Mouse (Mus musculus) ES-Bruce4 (cell line): Measurements from ENCODE around the gene Gdf5. TPM values are rescaled to one million over a fixed set of nuclear protein-coding genes. Genes with fewer than 3 reads are reported as not detected.
A peak's percentile ranks its signal among the peaks of the same experiment; 100 is the strongest.

Experiments
- H3K27ac ChIP-seq: 2 replicates; pipeline ENCODE4 v1.5.1; 2012; ENCODE audit warnings: low read length, inconsistent platforms; ENCODE audit not compliant: insufficient read depth
- H3K27me3 ChIP-seq: 2 replicates; pipeline ENCODE4 v1.6.1; 2012; ENCODE audit warnings: mild to moderate bottlenecking, low read length, inconsistent platforms; ENCODE audit not compliant: control insufficient read depth, poor library complexity, insufficient read depth, severe bottlenecking
- H3K36me3 ChIP-seq: 2 replicates; pipeline ENCODE4 v1.6.1; 2012; ENCODE audit warnings: inconsistent platforms, mild to moderate bottlenecking, low read length, moderate library complexity; ENCODE audit not compliant: control insufficient read depth, poor library complexity, insufficient read depth, severe bottlenecking
- H3K4me1 ChIP-seq: one replicate; pipeline ENCODE4 v1.8.1; 2011; ENCODE audit warnings: low read length; ENCODE audit not compliant: control insufficient read depth, insufficient read depth
- H3K4me3 ChIP-seq: 2 replicates; pipeline ENCODE4 v1.5.1; 2011; ENCODE audit warnings: low read depth, mild to moderate bottlenecking, low read length
- H3K9ac ChIP-seq: 2 replicates; pipeline ENCODE4 v1.6.1; 2012; ENCODE audit warnings: low read depth, mild to moderate bottlenecking, inconsistent platforms; ENCODE audit not compliant: poor library complexity, severe bottlenecking
- H3K9me3 ChIP-seq: replicated peaks from 2 replicates; pipeline ENCODE4 v1.6.1; 2012; ENCODE audit warnings: mild to moderate bottlenecking, low read length, inconsistent platforms; ENCODE audit not compliant: control insufficient read depth, poor library complexity, insufficient read depth, severe bottlenecking
- CTCF ChIP-seq: IDR thresholded peaks from one replicate; pipeline ENCODE4 v1.8.1; 2011; ENCODE audit warnings: low read depth, low read length
- EP300 ChIP-seq: IDR thresholded peaks from 2 replicates; pipeline ENCODE4 v1.6.1; 2011; ENCODE audit warnings: low read depth, low read length; ENCODE audit not compliant: insufficient read depth
- POLR2A ChIP-seq: IDR thresholded peaks from one replicate; pipeline ENCODE4 v1.8.1; 2011; ENCODE audit warnings: low read length; ENCODE audit not compliant: insufficient read depth
- polyA plus RNA-seq: library from polyadenylated mRNA; stranded (reverse); fragments of >200 nt; gene quantifications from 2 replicates; pipeline ENCODE4 v1.2.4, GENCODE M21; 2011; ENCODE audit warnings: low read depth; ENCODE audit not compliant: missing spikeins, insufficient read depth, insufficient read length

Gene Gdf5
- polyA plus RNA-seq = not detected in 2 replicates

- Histone ChIP-seq H3K4me3 (peak within 1 kb of the TSS; percentile 11), H3K9me3 (no peaks in the 10 kb centered on the region), H3K27ac (peak within 1 kb of the TSS; percentile 61), H3K36me3 (no peaks in the 10 kb centered on the region), H3K4me1 (peaks cover 2% of the 10 kb centered on the region), H3K27me3 (no peaks in the 10 kb centered on the region), H3K9ac (no peak within 1 kb of the TSS)
- no peak for TF ChIP-seq CTCF
- no peak for TF ChIP-seq EP300
- TF ChIP-seq POLR2A = no peak
Observed at GRCm38 (mm10) chr2:155945124-155945523, at the start of gene Gdf5. Gdf5 (minus strand) TSS chr2:155945367.

DNA sequence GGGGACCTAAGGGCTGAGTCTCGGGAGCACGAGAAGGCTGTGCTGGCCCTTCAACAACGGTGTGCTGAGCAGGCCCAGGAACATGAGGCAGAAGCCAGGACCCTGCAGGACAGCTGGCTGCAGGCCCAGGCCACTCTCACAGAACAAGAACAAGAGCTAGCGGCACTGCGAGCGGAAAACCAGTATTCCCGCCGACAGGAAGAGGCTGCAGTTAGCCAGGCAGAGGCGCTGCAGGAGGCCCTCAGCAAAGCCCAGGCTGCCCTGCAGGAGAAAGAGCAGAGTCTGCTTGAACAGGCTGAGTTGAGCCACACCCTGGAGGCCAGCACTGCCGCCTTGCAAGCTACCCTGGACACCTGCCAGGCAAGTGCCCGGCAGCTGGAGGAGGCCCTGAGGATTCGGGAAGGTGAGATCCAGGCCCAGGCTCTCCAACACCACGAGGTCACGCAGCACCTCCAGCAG lies 46.7 kb upstream of the Gdf5 start:
- no peaks in the 10 kb centered on the region for H3K4me1 ChIP-seq
- H3K27ac ChIP-seq = no peak overlapping the region
- no peak overlapping the region for H3K4me3 ChIP-seq
- 0 out of 2 replicates have a peak, but pooled peaks cover 2% of the 10 kb centered on the region for H3K9me3 ChIP-seq
- H3K9ac ChIP-seq = no peak overlapping the region
- no peaks in the 10 kb centered on the region for H3K27me3 ChIP-seq
- peaks cover 17% of the 10 kb centered on the region for H3K36me3 ChIP-seq
- TF ChIP-seq CTCF (no peak), EP300 (no peak), POLR2A (no peak)

DNA sequence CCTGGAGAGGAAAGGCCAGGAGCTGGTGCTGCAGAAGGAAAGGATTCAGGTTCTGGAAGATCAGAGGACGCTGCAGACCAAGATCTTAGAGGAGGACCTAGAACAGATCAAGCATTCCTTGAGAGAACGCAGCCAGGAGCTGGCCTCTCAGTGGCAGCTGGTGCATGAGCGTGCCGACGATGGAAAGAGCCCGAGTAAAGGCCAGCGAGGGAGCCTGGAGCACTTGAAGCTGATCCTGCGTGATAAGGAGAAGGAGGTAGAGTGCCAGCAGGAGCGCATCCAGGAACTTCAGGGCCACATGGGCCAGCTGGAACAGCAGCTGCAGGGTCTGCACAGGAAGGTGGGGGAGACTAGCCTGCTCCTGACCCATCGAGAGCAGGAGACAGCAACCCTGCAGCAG lies 46.0 kb upstream of the Gdf5 start:
- H3K36me3 ChIP-seq = peaks cover 24% of the 10 kb centered on the region
- H3K4me1 ChIP-seq = no peaks in the 10 kb centered on the region
- TF ChIP-seq EP300 = no peak
- TF ChIP-seq CTCF = no peak
- TF ChIP-seq POLR2A = no peak
- no peak overlapping the region for H3K4me3 ChIP-seq
- no peaks in the 10 kb centered on the region for H3K27me3 ChIP-seq
- H3K9ac ChIP-seq = no peak overlapping the region
- no peak overlapping the region for H3K27ac ChIP-seq
- H3K9me3 ChIP-seq = 0 out of 2 replicates have a peak, but pooled peaks cover 2% of the 10 kb centered on the region

DNA sequence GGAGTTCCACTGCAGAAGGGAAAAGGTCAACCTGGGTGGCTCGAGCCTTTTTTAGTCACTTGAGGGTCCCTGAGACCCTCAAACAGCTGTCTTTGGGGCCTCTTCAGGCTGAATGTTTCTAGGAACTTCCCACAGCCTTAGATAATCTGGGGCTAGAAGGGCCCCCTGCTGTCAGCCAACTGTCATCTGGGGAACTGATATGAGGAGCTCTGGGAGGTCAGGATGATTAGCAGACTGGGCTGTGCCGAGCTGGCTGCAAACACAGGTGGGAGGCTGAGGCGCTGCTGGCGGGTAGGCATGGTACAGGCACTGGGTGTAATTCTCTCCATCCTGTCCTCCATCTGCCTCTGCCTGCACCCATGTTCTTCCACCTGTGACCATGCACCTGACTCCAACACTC lies 43.9 kb upstream of the Gdf5 start:
- no peaks in the 10 kb centered on the region for H3K4me1 ChIP-seq
- 0 out of 2 replicates have a peak, but pooled peaks cover 2% of the 10 kb centered on the region for H3K9me3 ChIP-seq
- no peak overlapping the region for H3K4me3 ChIP-seq
- no peak overlapping the region for H3K9ac ChIP-seq
- H3K36me3 ChIP-seq = peaks cover 34% of the 10 kb centered on the region
- H3K27ac ChIP-seq = no peak overlapping the region
- no peak for TF ChIP-seq POLR2A
- TF ChIP-seq CTCF = no peak
- TF ChIP-seq EP300 = no peak
- H3K27me3 ChIP-seq = no peaks in the 10 kb centered on the region

DNA sequence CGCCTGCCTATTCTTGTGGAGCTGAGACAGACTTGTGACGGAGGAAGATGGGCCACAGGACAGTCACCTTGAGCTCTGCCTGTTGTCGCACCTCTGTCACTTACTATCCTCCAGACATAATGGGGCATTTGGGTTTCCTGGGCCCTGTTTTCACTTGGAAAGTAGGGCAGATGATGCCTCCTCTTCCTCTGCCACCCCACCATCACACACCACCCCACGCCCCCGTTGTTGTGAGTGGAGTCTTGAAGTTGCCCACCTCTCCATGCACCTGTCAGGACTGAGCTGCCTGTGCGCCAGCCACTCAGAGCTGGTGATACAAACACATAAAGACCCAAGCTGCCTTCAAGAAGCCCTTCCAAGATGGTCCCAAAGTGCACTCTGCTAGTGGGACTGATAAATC lies 42.0 kb upstream of the Gdf5 start:
- TF ChIP-seq EP300 (no peak), POLR2A (no peak), CTCF (no peak)
- peaks cover 40% of the 10 kb centered on the region for H3K36me3 ChIP-seq
- H3K27me3 ChIP-seq = no peaks in the 10 kb centered on the region
- no peak overlapping the region for H3K4me3 ChIP-seq
- H3K9me3 ChIP-seq = 0 out of 2 replicates have a peak, but pooled peaks cover 2% of the 10 kb centered on the region
- H3K9ac ChIP-seq = no peak overlapping the region
- H3K4me1 ChIP-seq = no peaks in the 10 kb centered on the region
- H3K27ac ChIP-seq = no peak overlapping the region

GRCm38 (mm10) chr2:155985776-155986175 lies 40.6 kb upstream of the Gdf5 start:
- no peaks in the 10 kb centered on the region for H3K27me3 ChIP-seq
- no peaks in the 10 kb centered on the region for H3K4me1 ChIP-seq
- H3K27ac ChIP-seq = no peak overlapping the region
- no peak overlapping the region for H3K4me3 ChIP-seq
- no peak overlapping the region for H3K9ac ChIP-seq
- H3K9me3 ChIP-seq = 0 out of 2 replicates have a peak, but pooled peaks cover 2% of the 10 kb centered on the region
- TF ChIP-seq EP300 = no peak
- TF ChIP-seq POLR2A = no peak
- TF ChIP-seq CTCF = no peak
- H3K36me3 ChIP-seq = peaks cover 44% of the 10 kb centered on the region
